Mouse (Mus musculus) 3134 (cell line): ENCODE data around the gene Gkn2.
A peak's percentile ranks its signal among the peaks of the same experiment; 100 is the strongest.

ENCODE experiments used
- DNase-seq: peaks from one replicate; pipeline ENCODE4 v3.0.0-alpha.2; 2011; ENCODE audit warnings: low spot score; ENCODE audit not compliant: insufficient read length; ENCODE audit errors: extremely low read depth

Gkn2 gene

GRCm38 (mm10) chr6:87373057-87373456, at the start of gene Gkn2:
TSS of gene Gkn2 (plus strand) at chr6:87373357.
- no peak for DNase-seq

GRCm38 (mm10) chr6:87323381-87323780, 49.8 kb upstream of the Gkn2 start:
- DNase-seq = no peak

GRCm38 (mm10) chr6:87326932-87327331, 46.2 kb upstream of the Gkn2 start:
- DNase-seq = no peak

DNA sequence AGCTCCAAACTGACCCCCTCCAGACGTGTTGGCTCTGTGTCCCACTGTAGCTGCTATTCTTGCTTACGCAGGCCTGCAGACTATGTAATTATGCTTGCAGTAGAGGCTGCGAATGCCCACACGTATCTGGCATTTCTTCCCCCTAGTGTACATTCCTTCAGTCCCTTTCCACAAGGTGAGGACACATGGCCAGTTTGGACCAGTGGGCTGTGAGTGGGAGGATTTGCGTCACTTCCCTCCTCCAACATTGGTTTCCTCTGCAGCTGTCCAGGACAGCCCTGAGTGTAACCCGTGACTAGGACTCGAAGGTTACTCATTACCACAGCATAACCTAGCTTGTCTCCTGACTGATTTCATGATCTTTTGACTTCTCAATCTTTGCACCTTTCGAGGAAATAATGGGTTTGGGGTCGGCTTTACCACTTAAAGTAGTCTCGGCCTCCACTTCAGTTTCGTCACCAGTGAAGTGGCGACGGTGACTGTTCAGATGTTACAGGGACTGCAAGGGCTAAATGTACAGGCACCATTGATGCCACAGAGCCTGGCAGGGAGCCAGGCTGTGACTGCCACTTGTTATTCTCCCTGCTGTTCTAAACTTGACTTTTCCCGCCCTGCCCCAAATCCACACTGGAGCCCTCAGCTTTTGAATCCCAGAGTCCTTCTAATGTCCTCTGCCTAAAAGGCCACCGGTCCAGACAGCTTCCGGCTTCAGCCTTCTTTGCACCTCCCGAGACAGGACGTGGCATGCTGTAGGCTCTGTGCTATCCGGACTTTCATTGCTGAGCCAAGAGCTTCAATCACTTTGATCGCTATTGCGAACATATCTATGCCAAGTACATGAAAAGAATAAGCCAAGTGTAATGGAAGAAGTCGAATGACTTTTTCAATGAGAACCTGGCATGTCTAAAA, 44.6 kb upstream of the Gkn2 start:
- DNase-seq = no peak

DNA sequence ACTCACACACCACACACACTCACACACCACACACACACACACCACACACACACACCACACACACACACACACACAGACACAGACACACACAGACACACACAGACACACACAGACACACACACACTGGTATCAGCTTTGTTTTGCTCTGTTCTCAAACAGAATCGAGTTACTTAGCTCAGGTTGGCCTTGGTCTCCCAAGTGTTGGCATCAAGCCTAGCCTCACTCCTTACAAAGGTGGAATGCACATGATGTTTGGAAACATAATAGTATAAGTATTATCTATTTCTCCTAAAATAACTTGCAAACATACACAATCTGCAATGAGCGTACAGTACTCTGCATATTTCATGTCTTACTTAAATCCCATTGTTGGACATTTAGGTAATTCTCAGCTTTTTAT, 40.8 kb upstream of the Gkn2 start:
- DNase-seq = no peak

DNA sequence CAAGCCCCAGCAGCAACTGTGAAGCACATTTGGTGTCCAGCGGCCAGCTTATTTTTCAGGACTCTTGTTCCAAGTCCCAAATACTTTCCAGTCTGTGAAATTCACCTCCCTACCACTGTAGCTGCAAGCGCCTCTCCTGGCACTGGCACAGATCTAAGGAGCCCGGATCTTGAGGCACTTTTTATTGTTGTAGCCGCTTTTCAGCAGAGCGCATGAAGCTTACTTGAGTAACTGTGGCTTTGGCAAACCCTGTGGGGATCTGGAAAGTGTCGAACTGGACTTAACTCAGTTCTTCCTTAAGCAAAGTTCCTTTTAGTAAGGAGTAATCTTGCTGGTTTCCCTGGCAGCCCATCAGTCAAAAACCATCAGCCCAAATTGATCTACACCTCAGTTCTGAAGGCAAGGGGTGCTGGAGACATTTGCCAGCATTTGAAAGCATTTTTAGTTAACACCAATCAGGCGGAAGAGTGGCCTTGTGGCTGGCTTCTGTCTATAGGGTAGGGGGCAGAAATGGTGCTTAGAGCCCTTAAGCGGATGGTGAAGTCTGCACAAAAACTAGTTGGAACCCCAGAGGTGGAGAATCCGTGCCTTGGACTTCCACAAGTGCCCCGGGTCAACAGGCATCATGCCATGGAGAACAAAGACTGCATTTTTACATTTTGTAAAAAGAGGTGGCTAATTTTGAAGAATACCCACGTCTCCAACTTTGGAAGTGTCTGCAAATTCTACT, 38.6 kb upstream of the Gkn2 start:
- DNase-seq = no peak

DNA sequence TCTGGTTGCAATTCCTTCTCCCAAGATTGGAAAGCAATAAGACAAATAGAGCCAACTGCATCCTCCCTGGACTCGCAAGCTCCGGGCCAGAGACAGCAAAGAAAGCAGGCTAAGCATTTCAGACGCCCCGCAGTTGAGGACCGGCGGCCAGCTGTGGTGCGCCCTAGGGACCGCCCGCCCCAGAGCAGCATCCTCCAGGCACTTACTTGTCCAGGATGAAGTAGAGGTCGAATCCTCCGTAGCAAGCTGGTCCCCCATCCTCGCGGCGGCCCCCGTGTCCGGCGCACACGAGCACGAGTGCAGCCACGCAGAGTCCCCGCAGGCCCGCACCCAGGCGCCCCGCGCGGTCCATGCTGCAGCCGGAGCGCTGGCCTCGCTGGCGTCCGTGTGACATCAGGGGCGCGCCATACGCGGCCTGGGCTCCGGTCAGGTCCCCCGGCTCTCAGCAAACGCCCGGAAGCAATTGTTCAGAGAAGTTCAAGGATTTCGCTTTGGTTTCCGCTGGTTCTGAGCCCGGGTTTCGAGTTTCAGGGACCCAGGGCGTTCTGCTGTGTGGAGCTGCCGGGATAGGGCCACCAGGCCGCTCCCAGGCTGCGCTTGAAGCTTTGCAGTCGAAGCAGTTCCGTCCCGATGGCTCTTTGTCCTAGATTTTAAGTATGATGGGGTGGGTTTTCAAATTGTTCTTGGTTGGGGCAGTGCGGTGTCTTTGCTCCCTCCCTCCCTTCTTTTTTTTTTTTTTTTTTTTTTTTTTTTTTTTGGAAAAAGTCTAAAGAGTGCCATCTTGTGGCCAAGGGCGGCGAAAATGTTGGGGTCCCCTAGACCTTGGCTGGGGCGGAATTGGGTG, 37.8 kb upstream of the Gkn2 start, which contains the start of gene Antxr1:
Antxr1 (minus strand) TSS at position 731 of the 844 bp plus-strand sequence.
- DNase-seq = peak; percentile 50

- DNase-seq = no peak
These were observed 37.2 kb upstream of the Gkn2 start for GRCm38 (mm10) chr6:87335935-87336295.

GRCm38 (mm10) chr6:87350829-87351228, 22.3 kb upstream of the Gkn2 start, which contains the start of gene Gkn1:
TSS of gene Gkn1 (minus strand) at chr6:87350942.
- no peak for DNase-seq

DNA sequence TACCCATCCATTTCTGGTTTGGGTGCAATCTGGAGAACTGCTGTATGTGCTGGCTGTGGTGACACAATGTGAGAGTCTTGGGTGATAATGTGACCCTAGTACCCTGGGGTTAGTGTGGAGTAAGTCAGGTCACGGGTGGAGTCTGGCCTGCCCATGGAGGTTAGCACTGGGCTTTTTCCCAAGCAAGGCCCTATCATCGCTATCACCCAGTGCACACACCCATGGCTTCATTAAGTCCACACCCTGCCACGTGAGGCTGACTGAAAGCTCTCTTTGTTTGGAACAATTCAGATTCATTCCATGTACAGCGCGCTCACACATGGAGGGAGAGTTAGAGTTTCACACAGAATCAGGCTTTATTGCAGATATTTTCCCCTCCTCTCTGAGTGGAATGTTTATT, 18.7 kb upstream of the Gkn2 start:
- DNase-seq = no peak

DNA sequence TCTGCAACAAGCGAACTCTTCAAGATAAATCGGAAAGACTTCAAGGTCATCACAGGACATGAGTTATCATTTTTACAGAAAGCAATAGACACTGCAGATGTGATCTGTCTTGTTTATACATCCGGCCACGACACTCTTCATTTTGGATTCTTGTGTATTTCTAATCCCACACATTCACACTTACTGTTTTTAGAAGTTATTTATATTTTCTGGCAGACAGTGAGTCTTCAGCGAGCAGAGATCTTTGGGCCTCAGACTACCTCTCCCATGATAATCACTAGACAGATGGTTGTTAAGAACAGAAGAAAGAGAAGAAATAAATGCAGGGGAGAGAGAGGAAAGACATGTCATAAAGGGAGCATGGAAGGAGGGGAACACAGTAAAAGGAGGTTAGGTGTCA, 3.9 kb upstream of the Gkn2 start:
- DNase-seq = no peak

DNA sequence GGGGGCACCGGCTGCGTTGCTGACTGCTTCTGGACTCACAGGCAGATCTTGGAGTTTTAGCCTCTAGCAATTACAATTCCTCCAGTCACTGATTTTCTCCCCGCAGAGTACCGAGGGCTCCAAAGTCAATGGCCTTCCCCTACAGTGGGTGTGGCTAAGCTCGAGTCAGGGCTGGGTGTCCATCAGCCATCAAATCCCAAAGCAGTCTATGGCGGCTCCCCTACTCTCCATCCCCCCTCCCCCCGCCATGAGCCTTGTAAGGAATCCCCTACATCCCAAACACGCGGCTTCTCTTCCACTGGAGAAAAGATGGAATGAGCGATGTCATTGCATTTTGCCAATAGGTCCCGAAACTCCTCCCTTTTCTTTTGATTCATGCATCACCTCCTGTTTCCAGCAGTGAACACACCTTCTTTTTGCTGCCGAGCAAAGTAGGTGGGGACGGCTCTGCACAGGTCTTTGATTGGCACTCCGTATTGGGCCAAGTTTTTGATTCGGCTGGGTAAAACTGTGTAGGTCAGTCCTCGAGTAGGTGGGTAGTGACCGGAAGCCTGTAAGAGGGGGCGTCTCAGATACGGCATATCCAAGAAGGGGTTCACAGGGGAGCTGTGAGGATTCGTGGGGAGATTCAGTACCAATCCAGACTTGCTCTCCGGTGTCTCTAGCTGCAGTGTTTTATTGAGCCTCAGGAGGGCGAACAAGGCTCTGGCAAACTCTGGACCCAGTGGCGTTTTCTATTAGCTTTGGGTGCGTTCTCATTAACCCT, 11.0 kb downstream of the Gkn2 start:
- DNase-seq = no peak

DNA sequence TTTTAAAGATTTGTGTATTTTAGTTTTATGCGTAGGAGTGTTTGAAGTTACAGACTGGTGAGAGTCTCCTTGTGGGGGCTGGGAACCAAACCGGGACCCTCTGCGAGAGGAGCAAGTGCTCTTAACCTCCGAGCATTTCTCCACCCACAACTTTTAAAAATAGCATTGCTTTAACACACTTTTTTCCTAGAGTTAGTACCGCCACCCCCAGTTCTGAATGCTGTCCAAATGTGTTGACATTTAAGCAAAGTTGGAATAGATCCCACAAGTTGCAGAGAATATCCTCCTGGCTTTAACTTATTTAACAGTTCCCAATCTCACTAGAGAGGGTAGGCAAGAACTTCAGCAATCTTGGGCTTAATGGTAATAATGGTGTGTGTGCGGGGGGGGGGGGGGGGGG, 11.6 kb downstream of the Gkn2 start:
- no peak for DNase-seq

GRCm38 (mm10) chr6:87386203-87386602, 13.0 kb downstream of the Gkn2 start:
- no peak for DNase-seq

DNA sequence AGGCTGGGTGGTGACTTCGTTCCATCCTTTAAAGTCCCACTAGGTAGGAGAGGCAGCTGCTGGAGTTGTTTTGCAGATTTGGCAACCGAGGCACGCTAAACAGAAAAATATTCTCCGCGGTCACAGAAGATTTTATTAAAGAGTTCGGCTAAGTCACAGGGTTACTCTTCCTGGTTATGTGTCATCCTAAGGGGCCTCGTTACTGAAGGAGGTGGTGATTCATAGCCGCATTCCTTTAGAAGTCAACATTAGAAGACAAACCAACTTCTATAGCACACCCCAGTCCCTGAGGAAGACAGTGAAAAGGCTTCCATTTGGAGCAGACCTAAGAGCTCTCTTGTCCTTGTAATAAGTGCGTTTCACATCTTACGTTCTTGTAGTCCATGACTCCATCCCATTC, 13.5 kb downstream of the Gkn2 start:
- DNase-seq = peak; percentile 34

GRCm38 (mm10) chr6:87388877-87389276, 15.7 kb downstream of the Gkn2 start, which contains the start of gene Gkn3:
TSS of gene Gkn3 (minus strand) at chr6:87388935.
- DNase-seq = no peak

GRCm38 (mm10) chr6:87389455-87389989, 16.4 kb downstream of the Gkn2 start:
- no peak for DNase-seq

- no peak for DNase-seq
These were observed 20.5 kb downstream of the Gkn2 start for GRCm38 (mm10) chr6:87393466-87394205.

DNA sequence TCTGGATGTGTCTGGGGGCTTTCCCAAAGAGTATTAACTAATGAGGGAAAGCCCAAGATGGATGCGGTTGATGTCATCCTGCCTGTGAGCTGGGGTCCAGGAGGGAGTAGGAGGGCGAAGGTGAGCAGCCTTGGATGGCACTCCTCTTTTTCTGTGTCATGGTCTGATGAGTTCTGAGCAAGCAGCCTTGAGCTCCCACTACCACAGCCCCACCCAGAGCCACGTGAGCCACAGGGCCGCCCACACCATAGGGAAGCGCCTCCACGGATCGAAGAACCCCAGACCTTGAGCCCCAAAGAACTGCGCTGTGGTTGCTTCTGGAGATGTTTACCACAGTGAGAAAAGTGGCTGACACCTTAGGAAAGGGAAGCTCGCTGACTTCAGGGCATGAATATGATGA, 21.6 kb downstream of the Gkn2 start:
- DNase-seq = no peak
